Mouse (Mus musculus) lung, adult 2 months (tissue): ENCODE measurements around the gene Ppfia1. TPM values are rescaled to one million over a fixed set of nuclear protein-coding genes. Genes with fewer than 3 reads are reported as not detected.
A peak's percentile ranks its signal among the peaks of the same experiment; 100 is the strongest.

ENCODE experiments used
- DNase-seq: peaks from one replicate; pipeline ENCODE4 v3.0.0; 2022
- H3K4me1 ChIP-seq: fragments of 200-500 bp; 2 replicates; pipeline ENCODE4 v1.6.1; 2011; ENCODE audit warnings: low read length; ENCODE audit not compliant: control insufficient read depth, insufficient read depth
- H3K4me3 ChIP-seq: fragments of 200-500 bp; replicated peaks from 2 replicates; pipeline ENCODE3; 2011; ENCODE audit warnings: low read depth, mild to moderate bottlenecking, control low read depth, low read length; ENCODE audit errors: extremely low read depth
- CTCF ChIP-seq: fragments of 200-500 bp; IDR thresholded peaks from 2 replicates; pipeline ENCODE4 v1.5.1; 2011; ENCODE audit warnings: mild to moderate bottlenecking, low read length, control low read depth; ENCODE audit not compliant: insufficient read depth
- POLR2A ChIP-seq: fragments of 200-500 bp; IDR thresholded peaks from 2 replicates; pipeline ENCODE4 v1.6.1; 2011; ENCODE audit warnings: low read depth, mild to moderate bottlenecking, control low read depth, low read length, borderline replicate concordance; ENCODE audit errors: extremely low read depth
- WGBS: fragments of 180-500 bp; shearing (Covaris S2); methylation state at CpG from one replicate; pipeline ENCODE4 v1.1.7; 2018; 5-methylcytosine and 5-hydroxymethylcytosine counted together
- polyA plus RNA-seq: library from polyadenylated mRNA; depleted of rRNA; stranded (reverse); fragments of >200 nt; gene quantifications from 2 replicates; pipeline ENCODE4 v1.2.3, GENCODE M21; 2012

The Ppfia1 gene
- polyA plus RNA-seq, 1 experiment = 40.9 TPM

DNA sequence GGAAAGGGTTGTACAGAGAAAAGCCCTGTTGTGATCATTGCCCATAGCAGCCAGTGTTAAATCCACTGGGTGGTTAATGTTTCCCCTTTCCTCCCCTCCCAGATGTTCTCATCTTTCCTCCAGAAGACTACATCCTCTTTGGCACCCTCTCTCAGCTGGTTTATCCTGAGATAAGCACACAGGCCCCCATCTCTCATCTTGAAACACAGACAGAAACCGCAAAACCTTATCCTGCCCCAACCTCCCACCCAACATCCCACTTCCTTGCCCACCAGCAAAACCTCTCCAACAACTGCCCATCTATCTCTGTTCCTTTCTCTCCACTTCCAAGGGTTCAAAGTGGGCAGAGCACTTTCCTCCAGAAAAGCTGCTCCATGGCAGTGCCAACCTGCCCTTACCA is 46.7 kb downstream of the Ppfia1 start:
- no peaks in the 10 kb centered on the region for H3K4me1 ChIP-seq
- H3K4me3 ChIP-seq = no peak overlapping the region
- no peak for DNase-seq
- WGBS = 100% methylated on average over 1 of the region's 1 CpGs
- no peak for TF ChIP-seq CTCF
- no peak for TF ChIP-seq POLR2A

DNA sequence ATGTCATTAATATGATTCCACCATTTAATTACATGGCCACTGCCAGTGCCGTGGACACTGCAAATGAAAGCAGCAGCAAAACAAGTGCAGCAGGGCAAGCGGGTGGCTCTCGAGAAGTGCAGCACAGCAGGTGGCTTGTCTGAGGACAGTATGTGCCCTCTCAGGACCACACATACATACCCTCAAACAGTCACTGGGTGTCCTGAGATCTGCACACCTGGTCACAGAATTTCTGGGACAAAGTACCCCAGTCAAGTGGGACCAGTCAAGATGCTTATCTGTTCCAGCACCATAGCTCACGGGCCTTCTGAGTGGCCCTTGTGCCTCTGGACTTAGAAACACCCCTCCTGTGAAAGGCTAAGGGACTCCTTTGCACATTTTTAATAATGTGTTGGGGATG is 49.6 kb downstream of the Ppfia1 start:
- no peak for DNase-seq
- Histone ChIP-seq H3K4me1 (no peaks in the 10 kb centered on the region), H3K4me3 (no peak overlapping the region)
- WGBS = 86% methylated on average over 4 of the region's 4 CpGs
- TF ChIP-seq CTCF (no peak), POLR2A (no peak)

DNA sequence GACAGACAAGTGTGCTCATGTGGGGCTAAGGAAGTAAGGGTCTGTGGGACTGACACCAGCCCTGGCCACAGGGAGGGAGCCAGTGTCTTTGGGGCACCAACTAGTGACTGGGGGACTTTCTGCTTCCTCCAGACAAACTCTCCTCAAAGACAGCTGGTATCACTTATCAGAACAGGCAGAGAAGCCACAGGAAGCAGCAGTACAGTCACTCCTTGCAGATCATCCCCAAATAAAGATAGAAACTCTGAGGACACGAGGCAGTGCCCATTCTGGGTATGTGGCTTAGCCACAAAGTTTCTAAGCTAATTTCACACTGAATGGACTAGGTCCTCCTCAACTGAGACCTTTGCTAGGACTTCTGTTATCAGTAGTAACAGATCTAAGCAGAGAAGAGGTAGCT is 60.6 kb downstream of the Ppfia1 start:
- Histone ChIP-seq H3K4me1 (no peaks in the 10 kb centered on the region), H3K4me3 (no peak overlapping the region)
- TF ChIP-seq POLR2A (no peak), CTCF (no peak)
- 59% methylated on average over 1 of the region's 1 CpGs for WGBS
- DNase-seq = no peak

DNA sequence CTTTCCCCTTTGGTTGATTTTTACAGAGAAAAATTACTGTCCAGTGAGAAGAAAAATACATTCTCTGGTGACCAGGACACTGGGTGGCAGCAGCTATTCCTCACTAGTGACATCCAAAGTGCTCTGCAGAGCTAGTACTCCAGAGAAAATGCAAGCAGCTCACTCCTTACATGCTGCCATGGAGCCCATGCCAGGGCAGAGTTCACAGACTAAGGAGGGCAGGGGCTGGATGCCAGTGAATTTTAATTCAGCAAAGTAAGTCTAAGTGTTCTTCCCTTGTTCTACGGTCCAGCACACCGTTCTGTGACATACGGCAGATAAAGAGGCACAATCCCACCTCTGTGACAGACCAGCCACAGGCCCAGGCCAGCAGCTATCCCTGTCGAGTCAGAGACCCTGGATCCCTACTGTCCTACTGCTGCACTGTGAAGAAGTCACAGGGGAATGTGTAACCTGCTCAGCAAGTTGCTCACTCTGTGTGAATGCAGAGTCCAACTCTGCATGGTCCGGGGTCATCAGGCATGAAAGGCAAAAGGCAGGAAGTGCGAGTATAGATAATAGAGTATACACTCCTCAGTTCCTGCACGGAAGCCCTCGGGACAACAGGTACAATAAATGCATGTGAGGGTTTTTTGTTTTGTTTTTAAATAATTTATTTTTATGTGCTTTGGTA is 63.2 kb downstream of the Ppfia1 start:
- no peak for TF ChIP-seq POLR2A
- TF ChIP-seq CTCF = no peak
- Histone ChIP-seq H3K4me3 (no peak overlapping the region), H3K4me1 (no peaks in the 10 kb centered on the region)
- no peak for DNase-seq
- 68% methylated on average over 8 of the region's 8 CpGs for WGBS

DNA sequence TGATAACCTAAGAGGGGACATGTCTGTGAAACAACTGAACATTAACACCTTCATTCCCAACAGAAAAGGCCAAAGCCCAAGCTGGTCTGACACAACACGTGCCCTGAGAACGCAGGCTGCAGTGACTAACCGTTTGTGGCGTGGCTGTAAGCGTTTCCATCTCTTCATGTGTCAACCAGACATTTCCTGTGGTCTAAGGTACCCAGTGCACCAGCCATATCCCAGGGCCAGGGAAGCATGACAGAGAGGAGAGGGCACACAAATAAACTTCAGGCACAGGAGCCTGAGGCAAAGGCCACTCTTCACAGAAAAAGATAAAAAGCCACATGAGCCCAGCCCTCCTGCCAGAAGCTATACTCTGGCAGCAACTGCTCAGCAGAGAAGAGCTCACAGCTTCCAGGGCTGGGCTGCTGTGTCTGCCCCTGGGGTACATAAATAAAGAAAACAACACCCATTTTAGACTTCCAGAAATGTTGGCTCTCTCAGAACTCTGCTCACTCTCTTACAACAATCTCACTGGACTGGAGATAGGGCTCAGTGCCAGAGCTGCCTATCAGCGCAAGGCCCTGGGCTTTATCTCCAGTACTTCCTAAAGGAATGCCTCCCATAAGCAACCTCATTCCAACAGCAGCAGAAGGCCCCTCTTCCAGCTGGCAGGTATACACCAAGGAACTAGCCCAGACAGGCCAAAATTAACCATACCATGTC is 64.3 kb downstream of the Ppfia1 start:
- H3K4me1 ChIP-seq = no peaks in the 10 kb centered on the region
- WGBS = 49% methylated on average over 6 of the region's 6 CpGs
- TF ChIP-seq CTCF (no peak), POLR2A (no peak)
- DNase-seq = no peak
- H3K4me3 ChIP-seq = no peak overlapping the region

DNA sequence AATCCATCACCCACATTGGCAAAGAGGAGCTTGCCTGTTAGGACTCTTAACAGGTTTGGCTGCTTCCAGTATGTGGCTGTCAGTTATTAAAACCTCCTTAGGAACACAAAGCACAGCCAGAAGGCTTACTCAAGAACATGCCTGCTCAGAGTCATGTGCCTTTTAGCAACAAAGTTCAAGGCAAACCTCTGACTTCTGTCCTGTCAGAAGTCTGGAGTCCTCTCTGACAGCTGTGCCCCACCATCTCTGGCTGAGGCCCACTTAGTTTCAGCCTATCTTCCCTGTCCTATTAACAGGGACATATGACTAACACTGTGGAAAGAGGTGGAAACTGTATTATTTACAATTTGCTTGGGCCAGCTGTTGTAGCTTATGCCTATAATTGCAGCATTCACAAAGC is 73.2 kb downstream of the Ppfia1 start:
- no peak for DNase-seq
- no peak overlapping the region for H3K4me3 ChIP-seq
- TF ChIP-seq POLR2A (no peak), CTCF (no peak)
- H3K4me1 ChIP-seq = no peaks in the 10 kb centered on the region

DNA sequence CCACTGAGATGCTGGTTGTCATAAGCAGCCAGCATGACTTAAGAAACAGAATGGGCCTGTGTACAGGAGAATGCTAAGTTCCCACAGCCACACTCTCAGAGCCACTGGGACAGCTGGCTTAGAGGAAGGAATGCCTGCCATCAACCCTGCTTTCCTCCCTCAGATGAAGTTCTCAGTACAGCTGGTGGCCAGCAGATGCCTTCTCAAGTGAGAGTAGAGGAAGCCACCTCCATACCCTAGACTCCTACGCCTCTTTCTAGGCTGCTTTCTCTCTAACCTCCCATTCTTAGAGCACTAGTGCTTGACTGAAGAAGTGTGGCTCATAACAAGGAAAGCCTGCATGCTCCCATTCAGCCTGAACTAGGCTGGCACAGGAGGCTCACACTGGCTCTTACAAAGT is 74.0 kb downstream of the Ppfia1 start:
- 90% methylated on average over 1 of the region's 1 CpGs for whole genome bisulfite sequencing
- Histone ChIP-seq H3K4me1 (no peaks in the 10 kb centered on the region), H3K4me3 (no peak overlapping the region)
- no peak for DNase-seq
- TF ChIP-seq CTCF = no peak
- no peak for TF ChIP-seq POLR2A

DNA sequence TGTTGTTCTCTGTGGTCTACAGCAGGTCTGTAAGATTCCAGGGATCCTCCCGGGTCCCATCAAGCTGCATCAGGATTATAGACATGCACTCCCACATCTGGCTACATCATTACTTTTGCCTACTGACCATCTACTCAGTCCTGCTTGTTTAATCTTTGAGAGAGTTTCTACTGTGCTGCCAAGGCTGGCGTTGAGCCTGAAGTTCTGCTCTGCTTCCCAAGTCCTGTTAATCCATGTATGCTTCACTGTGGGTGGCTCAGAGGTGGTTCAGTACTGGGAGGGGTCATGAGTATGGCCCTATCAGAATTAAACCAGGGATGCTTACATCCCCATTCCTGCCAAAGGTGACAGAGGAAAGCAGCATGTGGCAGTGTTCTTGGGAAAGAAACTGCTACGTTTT is 77.8 kb downstream of the Ppfia1 start:
- Histone ChIP-seq H3K4me1 (no peaks in the 10 kb centered on the region), H3K4me3 (no peak overlapping the region)
- 89% methylated on average over 3 of the region's 3 CpGs for WGBS
- TF ChIP-seq CTCF (no peak), POLR2A (no peak)
- DNase-seq = no peak

DNA sequence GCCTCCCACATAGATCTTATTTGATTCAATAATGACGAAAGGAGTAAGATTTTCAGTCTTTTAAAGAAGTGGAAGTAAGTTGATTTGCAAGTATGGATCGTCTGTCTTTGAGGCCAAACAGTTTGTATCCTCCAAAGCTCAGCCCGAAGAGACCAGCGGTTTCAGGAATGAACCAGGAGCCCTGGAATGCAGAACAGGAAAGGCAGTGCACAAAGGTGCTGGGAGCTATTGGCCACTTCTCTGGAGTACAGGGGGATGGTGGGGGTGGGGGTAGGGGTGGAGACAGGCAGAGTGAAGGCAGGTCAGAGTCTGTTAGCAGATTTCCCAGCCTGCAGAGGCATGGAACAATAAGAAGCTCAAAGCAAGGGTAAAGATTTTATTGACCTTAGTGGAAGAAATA is 80.0 kb downstream of the Ppfia1 start:
- DNase-seq = no peak
- Histone ChIP-seq H3K4me3 (no peak overlapping the region), H3K4me1 (no peaks in the 10 kb centered on the region)
- TF ChIP-seq CTCF (no peak), POLR2A (no peak)
- 51% methylated on average over 4 of the region's 4 CpGs for WGBS

DNA sequence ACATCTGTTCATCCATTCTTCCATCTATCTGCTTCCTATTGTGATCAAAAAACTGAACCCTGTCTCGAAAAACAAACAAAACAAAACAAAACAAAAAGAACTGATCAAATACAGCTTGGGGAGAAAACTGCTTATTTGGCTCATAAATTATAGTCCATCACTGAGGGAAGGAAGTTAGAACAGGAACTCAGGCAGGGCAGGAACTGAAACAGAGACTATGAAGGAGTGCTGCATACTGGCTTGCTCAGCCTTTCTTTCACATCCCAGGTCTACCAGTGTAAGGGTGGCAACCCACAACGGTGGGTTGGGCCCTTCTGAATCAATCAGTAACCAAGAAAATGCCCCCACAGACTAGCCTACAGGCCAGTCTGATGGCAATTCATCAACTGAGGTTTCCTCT is 82.4 kb downstream of the Ppfia1 start:
- H3K4me1 ChIP-seq = no peaks in the 10 kb centered on the region
- no peak for DNase-seq
- peak overlapping the region; percentile 82 for H3K4me3 ChIP-seq
- TF ChIP-seq POLR2A (no peak), CTCF (no peak)
- WGBS = 71% methylated on average over 2 of the region's 2 CpGs

DNA sequence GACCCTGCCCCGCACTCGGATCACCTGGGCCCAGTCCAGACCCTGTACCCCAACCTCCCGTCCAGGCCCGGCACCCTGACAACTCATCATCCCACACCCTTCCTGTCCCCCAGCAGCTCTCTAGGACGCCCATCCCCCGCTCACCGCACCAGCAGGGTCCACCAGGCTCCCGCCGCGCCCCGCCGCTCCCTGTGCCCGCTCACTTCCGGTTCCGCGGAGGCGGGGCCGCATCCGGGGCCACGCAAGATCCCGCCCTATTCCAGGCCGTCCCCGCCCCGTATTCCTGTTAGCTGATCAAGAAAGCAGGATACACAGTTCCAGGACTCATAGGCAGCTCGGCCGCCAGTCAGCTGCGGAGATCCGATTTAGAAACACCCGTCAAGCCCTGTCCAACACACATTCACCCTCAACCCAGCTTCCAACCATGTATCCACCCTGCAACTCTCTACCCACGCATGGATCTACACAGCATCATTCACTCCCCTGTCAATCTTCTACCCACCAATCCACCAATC is 82.9 kb downstream of the Ppfia1 start, which contains the start of gene Cttn:
Gene Cttn, minus strand, starts transcription at position 465 of the 515 bp plus-strand sequence.
- WGBS = 5% methylated on average over 30 of the region's 30 CpGs
- peak; percentile 73 for TF ChIP-seq POLR2A
- TF ChIP-seq CTCF = no peak
- H3K4me3 ChIP-seq = peak within 1 kb of the TSS; percentile 82
- peak; percentile 88 for DNase-seq
- no peaks in the 10 kb centered on the region for H3K4me1 ChIP-seq
